Mouse (Mus musculus) brain, embryonic 14.5 days (tissue): Measurements from ENCODE around the gene Fndc1. TPM values are rescaled to one million over a fixed set of nuclear protein-coding genes. Genes with fewer than 3 reads are reported as not detected.

Source experiments
- DNase-seq: peaks from one replicate; pipeline ENCODE4 v3.0.0-alpha.2; 2011; ENCODE audit warnings: low read depth
- CTCF ChIP-seq: fragments of 200-500 bp; IDR thresholded peaks from 2 replicates; pipeline ENCODE4 v1.5.1; 2012; ENCODE audit warnings: inconsistent platforms, mild to moderate bottlenecking, moderate library complexity, borderline replicate concordance; ENCODE audit not compliant: insufficient read depth, insufficient read length; ENCODE audit errors: extremely low read depth
- POLR2A ChIP-seq: fragments of 200-500 bp; IDR thresholded peaks from 2 replicates; pipeline ENCODE4 v1.6.1; 2012; ENCODE audit warnings: mild to moderate bottlenecking, inconsistent platforms, borderline replicate concordance; ENCODE audit not compliant: poor library complexity, insufficient read depth, insufficient read length, severe bottlenecking; ENCODE audit errors: extremely low read depth
- polyA plus RNA-seq: library from polyadenylated mRNA; depleted of rRNA; stranded (reverse); fragments of >200 nt; gene quantifications from 2 replicates; pipeline ENCODE4 v1.2.3, GENCODE M21; 2012

Fndc1 gene
- polyA plus RNA-seq, 1 experiment = 5.0 TPM

DNA sequence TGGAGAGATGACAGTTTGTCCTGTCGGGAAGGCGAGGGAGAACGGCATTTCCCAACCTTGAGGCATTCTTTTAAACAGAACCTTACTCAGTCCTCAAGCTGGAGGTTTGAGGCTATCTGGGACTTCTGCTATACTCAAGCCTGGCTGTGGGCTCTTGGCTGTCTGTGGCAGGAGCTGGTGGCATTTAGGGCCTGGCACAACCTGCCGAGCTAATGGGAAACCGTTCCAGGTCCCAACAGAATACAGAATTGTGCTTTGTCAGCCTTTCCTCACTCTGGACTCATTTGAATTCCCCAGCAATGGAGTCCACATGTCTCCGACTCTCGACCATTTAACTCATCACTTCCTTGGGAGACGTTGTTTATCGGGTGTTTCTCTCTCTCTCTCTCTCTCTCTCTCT, 24.6 kb downstream of the Fndc1 start:
- TF ChIP-seq CTCF = no peak
- TF ChIP-seq POLR2A = no peak
- no peak for DNase-seq

DNA sequence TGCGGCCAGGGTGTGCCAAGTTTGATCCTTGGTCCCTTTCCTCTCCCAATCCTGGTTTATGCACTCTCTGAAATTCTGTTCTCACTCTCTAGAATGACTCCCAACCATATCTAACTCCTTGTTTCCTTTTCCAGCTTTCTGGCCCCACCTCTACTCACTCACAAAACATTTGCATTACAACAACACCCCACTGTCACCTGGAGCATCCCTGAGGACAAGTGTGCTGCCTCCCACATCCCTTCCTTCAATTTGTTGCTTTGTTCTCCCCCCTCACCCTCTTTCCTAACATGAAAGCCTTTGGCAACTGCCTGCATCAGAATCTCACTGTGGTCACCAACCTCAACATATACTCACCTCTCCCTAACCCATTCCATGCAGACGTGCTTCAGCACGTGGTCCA, 27.2 kb downstream of the Fndc1 start:
- DNase-seq = no peak
- TF ChIP-seq CTCF (no peak), POLR2A (no peak)

DNA sequence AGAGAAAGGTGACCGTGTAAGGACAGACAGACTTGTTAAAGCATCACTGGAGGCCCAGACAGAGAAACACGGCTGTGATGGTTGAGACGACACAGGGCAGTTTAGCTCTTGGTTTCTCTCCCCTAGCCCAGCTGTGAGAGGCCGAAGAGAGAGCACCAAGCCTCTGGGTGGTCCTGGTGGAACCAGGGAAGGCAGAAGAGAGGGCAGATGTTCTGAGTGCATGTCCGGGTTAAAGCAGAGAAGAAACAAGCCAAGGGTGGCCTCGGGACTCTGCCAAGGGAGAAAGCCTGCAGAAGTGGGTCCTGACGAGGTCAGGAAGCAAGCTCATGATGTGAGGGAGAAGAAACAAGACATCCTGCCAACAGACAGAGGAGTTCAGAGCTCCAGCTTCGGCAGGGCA, 31.5 kb downstream of the Fndc1 start:
- TF ChIP-seq CTCF (no peak), POLR2A (no peak)

DNA sequence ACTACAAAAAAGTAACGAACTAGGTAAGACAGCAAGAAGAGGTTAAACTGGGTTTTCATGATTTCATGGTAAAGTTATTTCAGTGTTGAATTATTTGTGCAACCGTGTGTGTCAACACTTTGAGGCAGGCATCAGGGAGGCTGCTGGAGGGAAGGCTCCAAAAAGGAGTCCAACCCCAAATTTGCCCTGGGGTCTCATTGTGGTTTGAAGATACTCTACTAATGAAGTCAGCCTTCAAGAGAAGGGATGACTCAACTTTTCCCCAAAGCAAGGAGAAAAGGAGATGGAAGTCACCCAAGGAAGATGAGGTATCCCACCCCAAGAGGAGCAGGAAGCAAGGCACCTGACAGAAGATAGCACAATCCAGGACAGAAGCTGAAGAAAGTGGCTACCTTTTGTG, 31.9 kb downstream of the Fndc1 start:
- no peak for DNase-seq
- no peak for TF ChIP-seq POLR2A
- no peak for TF ChIP-seq CTCF

More for the DNA sequence above, 31.5 kb downstream of the Fndc1 start:
- DNase-seq = no peak

DNA sequence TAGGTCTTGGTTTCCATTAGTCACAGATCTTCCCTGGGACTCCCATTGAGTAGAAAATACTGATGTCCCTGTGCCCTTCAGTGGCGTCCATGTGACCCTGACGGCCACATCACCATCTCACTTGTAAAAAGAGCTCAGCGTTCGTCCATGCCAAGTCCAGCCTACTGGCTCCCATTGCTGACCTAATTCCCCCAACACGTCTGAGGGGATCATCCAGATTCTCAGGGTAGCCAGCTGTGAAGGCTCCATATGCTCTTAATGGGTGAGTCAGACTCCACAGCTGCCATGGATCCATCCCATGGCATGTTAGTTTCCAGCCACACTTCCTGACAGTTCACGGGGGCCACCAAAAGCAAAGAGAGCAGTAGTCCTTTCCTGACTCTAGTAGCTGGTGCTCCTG, 33.0 kb downstream of the Fndc1 start:
- DNase-seq = no peak

DNA sequence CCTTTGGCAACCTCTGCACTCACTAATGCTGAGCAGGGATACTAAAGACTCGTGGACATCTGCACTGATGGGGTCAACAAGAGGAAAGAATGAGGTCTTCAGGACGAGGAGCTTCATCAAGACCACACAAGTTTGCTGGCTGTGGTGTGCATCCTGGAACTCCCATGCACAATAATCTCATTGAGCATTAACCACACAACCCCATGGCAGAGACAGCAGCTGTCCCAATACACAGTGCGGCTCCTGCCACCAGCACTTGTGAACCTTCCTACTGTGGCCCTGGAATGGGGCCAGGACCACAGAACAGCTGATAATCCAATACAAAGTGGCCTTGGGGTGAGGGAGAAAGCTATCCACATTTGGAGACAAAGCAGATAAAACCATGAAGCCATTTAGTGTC, 36.6 kb downstream of the Fndc1 start:
- no peak for DNase-seq
- no peak for TF ChIP-seq POLR2A
- no peak for TF ChIP-seq CTCF

More for the DNA sequence above, 33.0 kb downstream of the Fndc1 start:
- TF ChIP-seq CTCF (no peak), POLR2A (no peak)

DNA sequence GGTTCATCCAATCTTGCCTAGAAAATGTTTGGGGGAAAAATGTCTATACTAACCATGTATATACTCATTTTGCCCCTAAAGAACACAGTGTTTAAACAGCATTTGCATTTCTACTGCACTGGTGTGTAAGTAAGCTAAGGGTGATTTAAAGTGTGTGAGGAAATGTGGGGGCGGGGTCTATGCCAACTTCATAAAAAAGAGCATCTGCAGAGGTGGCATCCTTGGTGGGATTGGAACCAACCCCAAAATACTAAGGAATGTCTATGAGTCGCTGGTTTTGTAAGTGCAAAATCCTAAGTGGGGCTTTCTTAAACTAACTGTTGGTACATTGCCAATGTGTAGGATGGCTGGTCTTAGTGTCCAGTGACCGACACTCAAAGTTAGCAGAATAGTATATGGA, 53.0 kb downstream of the Fndc1 start:
- TF ChIP-seq POLR2A (no peak), CTCF (no peak)
- no peak for DNase-seq

DNA sequence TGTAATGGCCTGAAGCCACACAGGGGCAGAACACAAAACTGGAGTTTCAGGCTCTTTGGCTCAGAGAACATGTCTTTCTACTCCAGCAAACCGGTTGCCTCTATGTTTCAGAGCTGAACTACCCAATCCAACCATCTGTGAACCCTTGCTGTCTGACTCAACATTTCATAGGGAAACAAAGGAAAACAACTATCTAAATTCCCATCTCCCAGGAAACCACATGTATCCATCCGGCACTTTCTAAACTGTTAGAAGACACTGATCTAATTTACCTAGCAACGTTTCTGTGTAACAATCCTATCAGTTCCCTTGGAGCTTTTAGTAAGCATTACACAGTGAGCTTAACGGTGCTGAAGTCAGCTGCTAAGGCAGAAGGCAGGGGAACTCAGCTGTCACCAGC, 67.3 kb downstream of the Fndc1 start:
- TF ChIP-seq POLR2A (no peak), CTCF (no peak)
- no peak for DNase-seq

DNA sequence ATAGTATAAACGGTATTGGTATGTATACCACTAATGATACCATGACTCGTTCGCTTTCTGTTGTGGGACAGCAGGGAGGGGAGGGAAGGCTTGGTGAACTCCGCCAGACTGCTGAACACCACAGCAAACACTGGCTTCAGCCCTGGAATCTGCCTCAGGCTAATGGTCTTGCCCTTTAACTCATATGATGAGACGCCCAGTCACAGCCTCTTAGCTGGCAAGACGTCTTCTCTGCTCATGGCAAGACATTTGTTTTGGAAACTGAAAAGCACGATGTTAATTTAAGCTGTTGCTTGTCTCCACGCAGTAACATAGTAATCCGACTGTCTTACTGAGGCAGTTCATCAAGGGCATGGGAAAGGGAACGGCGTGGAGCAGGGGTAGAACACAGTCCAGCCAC, 72.1 kb downstream of the Fndc1 start:
- TF ChIP-seq CTCF (no peak), POLR2A (no peak)

DNA sequence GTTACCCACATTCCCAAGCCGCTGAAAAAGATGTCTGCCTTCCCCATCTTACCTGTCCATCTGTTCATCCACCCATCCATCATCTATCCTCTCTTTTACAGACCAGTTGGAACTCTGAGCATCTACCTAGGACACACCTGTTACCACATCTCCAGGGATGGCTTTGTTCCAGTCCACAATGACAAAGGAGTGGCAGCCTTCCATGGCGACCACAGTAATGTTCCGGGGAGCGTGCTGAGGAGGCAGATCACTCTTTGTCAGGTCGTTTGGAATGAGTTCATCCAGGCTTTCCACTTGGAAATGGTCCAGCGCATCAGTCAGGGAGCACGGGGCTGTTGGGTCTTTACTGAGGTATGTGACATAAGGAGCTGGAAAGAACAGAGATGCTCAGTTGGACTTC, 73.7 kb downstream of the Fndc1 start:
- TF ChIP-seq POLR2A (no peak), CTCF (no peak)
- DNase-seq = no peak

More for the DNA sequence above, 72.1 kb downstream of the Fndc1 start:
- no peak for DNase-seq

DNA sequence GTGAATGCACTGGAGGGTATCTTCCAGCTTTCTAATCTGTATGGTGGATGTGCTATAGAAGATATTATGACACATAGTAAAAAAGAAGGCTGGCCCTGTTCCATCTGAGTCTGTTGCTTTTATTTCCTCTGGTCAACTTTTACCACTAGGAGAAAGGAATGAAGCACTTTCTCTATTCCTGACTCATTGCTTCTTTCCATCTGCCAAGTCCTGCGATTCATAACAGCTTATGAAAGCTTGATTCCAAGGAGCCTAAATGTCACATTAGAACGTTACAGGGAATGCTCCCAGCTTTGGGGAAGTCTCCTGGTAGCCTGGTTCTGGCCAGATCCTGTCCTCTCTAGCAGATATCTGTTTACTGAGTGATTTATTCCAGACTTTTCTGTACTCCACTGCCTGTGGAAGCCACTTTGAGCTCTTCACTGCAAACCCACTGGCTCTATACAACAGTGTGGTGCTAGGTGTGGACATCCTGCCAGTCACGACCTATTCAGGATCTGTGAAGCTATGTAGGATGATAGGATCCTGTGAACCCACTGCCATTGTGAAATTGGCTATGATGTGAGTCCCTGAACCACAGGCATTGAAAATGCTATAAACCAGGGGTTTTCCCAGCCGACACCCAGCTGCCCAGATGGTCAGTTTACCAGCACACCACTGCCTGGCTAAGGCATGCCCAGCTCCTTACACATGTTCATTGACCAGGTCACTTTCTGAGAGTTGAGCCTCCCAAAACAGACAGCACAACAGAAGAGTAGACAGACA, 77.9 kb downstream of the Fndc1 start:
- TF ChIP-seq POLR2A (no peak), CTCF (no peak)
- no peak for DNase-seq

DNA sequence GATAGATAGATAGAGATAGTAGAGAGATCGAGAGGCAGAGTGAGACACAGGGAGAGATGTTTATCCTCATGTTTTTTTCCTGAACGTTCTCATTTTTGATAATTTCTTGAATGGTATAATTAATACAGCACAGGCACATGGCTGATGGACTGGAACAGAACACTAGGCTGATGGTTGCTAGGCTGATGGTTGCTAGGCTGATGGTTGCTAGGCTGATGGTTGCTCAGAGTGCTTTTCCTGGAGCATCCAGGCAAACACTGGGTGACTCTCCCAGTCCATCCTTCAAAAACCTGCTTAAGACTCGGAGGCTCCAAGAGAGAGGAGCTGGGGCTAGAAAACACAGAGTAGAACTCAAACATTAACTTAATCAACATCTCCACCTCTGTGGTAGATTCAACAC, 80.3 kb downstream of the Fndc1 start:
- peak; percentile 35 for DNase-seq
- TF ChIP-seq CTCF (no peak), POLR2A (no peak)

DNA sequence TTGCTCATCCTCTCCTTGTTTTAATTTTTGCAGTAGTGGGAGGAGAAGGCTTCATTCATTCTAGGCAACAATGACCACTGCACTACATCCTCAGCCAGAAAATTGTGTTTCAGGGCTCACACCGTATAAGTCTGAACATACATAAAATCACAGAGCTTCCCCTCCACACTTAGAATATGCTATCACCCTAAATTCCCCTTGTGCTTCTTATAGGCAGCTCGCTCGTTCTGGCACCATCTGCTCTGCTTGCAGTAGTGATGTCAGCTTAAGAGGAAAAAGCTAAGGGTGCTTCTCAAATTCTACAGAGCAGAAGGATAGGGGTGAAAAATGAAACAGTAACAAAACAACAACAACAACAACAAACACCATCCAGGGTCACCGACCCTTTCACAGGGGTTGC, 82.1 kb downstream of the Fndc1 start:
- peak; percentile 11 for DNase-seq

DNA sequence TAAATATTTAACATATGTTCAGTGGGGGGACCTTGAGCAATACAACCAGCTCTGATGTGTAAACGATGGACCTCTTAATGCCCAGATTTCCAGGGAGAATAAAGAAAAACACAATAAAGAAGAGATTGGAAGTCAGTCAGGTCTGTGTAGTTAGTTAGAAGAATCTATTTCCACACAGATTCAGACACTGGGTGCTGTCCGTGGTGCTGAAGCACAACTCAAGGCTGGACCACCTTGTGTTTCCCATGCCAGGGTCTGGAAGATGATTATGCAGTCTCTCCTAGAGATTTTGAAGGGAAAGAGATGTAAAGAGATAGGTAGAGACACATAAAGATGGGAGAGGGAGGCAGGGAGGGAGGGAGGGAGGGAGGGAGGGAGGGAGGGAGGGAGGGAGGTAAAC, 86.1 kb downstream of the Fndc1 start:
- TF ChIP-seq CTCF (no peak), POLR2A (no peak)
- DNase-seq = peak; percentile 50

More for the DNA sequence above, 82.1 kb downstream of the Fndc1 start:
- TF ChIP-seq CTCF (no peak), POLR2A (no peak)
